In the genomic region with DNA sequence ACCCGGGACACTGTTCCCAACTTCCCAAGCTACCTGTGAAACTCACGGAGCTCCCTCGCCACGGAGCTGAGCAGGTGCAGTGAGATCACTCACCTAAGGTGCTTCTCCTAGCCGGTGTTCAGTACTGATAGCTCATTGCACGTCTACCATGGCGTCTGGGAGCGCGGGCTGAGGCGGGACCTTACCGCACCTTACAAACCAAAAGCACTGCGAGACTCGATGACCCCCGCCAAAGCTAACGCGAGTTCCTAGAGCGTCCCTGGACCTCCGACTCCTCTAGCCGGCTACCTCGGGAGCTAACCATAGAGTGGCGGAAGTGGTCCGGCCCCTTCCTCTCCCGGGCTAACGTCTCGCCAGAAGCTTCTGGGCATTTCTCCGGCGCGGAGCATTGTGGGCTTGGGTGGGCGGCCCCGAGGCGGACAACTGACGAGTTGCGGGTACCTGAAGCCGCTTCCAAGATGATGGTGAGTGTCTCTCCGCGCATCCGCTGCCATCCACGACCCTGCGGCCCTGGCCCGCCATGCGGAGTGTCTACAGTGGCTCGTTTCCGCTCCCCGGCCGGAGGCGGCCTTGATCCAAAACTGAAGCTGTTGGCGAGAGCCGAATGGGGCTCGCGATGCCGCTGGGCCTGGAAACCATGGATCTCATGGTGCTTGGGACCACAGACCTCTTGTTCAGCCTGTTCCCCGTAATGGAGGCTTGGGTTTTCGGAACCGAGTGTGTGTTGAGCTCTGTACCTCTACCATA, we compare ENCODE assay signal across 8 mouse cellular contexts. TPM values are rescaled to one million over a fixed set of nuclear protein-coding genes. Genes with fewer than 3 reads are reported as not detected.
DNase-seq lines count a peak whose midpoint lies in the region; ATAC-seq and TF ChIP-seq lines count a peak whose summit lies in the region.

A gene (minus strand): TSS at position 307 of the 747 bp plus-strand sequence.

- TF ChIP-seq POLR2A in testis, adult 2 months (IDR thresholded peaks at IDR 0.05; ENCODE audit: control insufficient read depth, low read depth, low read length) = peak; percentile 80

- peak within 1 kb of the TSS; percentile 96 for H3K27ac ChIP-seq in forebrain, embryonic 12.5 days
- H3K27ac ChIP-seq in heart, postnatal 0 days (ENCODE audit: low read depth) = peak within 1 kb of the TSS; percentile 92
- H3K27ac ChIP-seq in liver, embryonic 16.5 days (ENCODE audit: low read length) = peak within 1 kb of the TSS; percentile 96
- peak within 1 kb of the TSS; percentile 94 for H3K27ac ChIP-seq in neural tube, embryonic 13.5 days (replicated peaks)
- peak within 1 kb of the TSS; percentile 85 for H3K27ac ChIP-seq in testis, adult 2 months (ENCODE audit: control insufficient read depth, insufficient read depth, low read depth, low read length)

- peaks cover 66% of the 10 kb centered on the region for H3K36me3 ChIP-seq in E14TG2a.4 (ENCODE audit: insufficient read depth, low read length)
- peaks cover 4% of the 10 kb centered on the region for H3K36me3 ChIP-seq in forebrain, embryonic 12.5 days (replicated peaks)
- peaks cover 13% of the 10 kb centered on the region for H3K36me3 ChIP-seq in heart, postnatal 0 days (replicated peaks; ENCODE audit: control insufficient read depth, insufficient read depth, low read length)
- H3K36me3 ChIP-seq in liver, embryonic 16.5 days (ENCODE audit: control insufficient read depth, insufficient read depth) = no peaks in the 10 kb centered on the region
- peaks cover 7% of the 10 kb centered on the region for H3K36me3 ChIP-seq in neural tube, embryonic 13.5 days
- no peaks in the 10 kb centered on the region; the same call in 1 of the 2 replicates for H3K36me3 ChIP-seq in testis, adult 2 months (ENCODE audit: control insufficient read depth, insufficient read depth, low read length)

- peak within 1 kb of the TSS; percentile 97 for H3K4me3 ChIP-seq in E14TG2a.4 (replicated peaks; ENCODE audit: low read length)
- H3K4me3 ChIP-seq in forebrain, embryonic 12.5 days (replicated peaks) = peak within 1 kb of the TSS; percentile 77
- H3K4me3 ChIP-seq in heart, postnatal 0 days (ENCODE audit: low read depth, low read length) = peak within 1 kb of the TSS; percentile 68
- H3K4me3 ChIP-seq in liver, embryonic 16.5 days (ENCODE audit: low read depth, low read length) = peak within 1 kb of the TSS; percentile 80
- peak within 1 kb of the TSS; percentile 88 for H3K4me3 ChIP-seq in neural tube, embryonic 13.5 days
- H3K4me3 ChIP-seq in testis, adult 2 months (ENCODE audit: control insufficient read depth, low read depth, low read length) = peak within 1 kb of the TSS; percentile 89

- DNase-seq in c-Kit-positive CD71-positive TER-119-positive erythroid progenitor cells, embryonic 14.5 days (ENCODE audit: low spot score) = peak; percentile 92
- DNase-seq in heart, postnatal 0 days (ENCODE audit: low spot score) = peak; percentile 99
- DNase-seq in kidney, postnatal 4 days = peak; percentile 98 to 99

- no peaks in the 10 kb centered on the region for H3K27me3 ChIP-seq in E14TG2a.4 (ENCODE audit: insufficient read depth, low read length)
- H3K27me3 ChIP-seq in forebrain, embryonic 12.5 days = no peaks in the 10 kb centered on the region
- H3K27me3 ChIP-seq in heart, postnatal 0 days (ENCODE audit: control insufficient read depth, insufficient read depth, low read length) = no peaks in the 10 kb centered on the region
- H3K27me3 ChIP-seq in liver, embryonic 16.5 days (ENCODE audit: control insufficient read depth, insufficient read depth, low read depth, low read length) = no peaks in the 10 kb centered on the region
- no peaks in the 10 kb centered on the region for H3K27me3 ChIP-seq in neural tube, embryonic 13.5 days
- H3K27me3 ChIP-seq in testis, adult 2 months (ENCODE audit: control insufficient read depth, insufficient read depth, low read length) = no peaks in the 10 kb centered on the region

- H3K4me1 ChIP-seq in E14TG2a.4 (replicated peaks; ENCODE audit: low read depth, low read length) = peaks cover 64% of the 10 kb centered on the region
- peaks cover 49% of the 10 kb centered on the region for H3K4me1 ChIP-seq in forebrain, embryonic 12.5 days
- H3K4me1 ChIP-seq in heart, postnatal 0 days (ENCODE audit: control insufficient read depth, insufficient read depth) = peaks cover 33% of the 10 kb centered on the region
- peaks cover 37% of the 10 kb centered on the region for H3K4me1 ChIP-seq in liver, embryonic 16.5 days (ENCODE audit: control insufficient read depth, low read depth, low read length)
- peaks cover 48% of the 10 kb centered on the region for H3K4me1 ChIP-seq in neural tube, embryonic 13.5 days (replicated peaks)
- H3K4me1 ChIP-seq in testis, adult 2 months (ENCODE audit: control insufficient read depth, insufficient read depth, low read length) = peaks cover 6% of the 10 kb centered on the region

- TF ChIP-seq CTCF in E14TG2a.4 (conservative IDR thresholded peaks at IDR 0.05; ENCODE audit: low read length) = no peak
- no peak for TF ChIP-seq CTCF in heart, postnatal 0 days (IDR thresholded peaks at IDR 0.05; ENCODE audit: low read depth)
- TF ChIP-seq CTCF in testis, adult 2 months (IDR thresholded peaks at IDR 0.05; ENCODE audit: control insufficient read depth, insufficient read depth, insufficient replicate concordance, low read depth, low read length) = no peak

- TF ChIP-seq EP300 in heart, postnatal 0 days (IDR thresholded peaks at IDR 0.05; ENCODE audit: low read depth) = peak; percentile 63; the same call in 1 of the 2 replicates

- under 1% methylated on average over 54 of the region's 54 CpGs for WGBS in forebrain, embryonic 12.5 days
- under 1% methylated on average over 54 of the region's 54 CpGs for WGBS in heart, postnatal 0 days
- under 1% methylated on average over 54 of the region's 54 CpGs for WGBS in liver, embryonic 16.5 days (ENCODE audit: insufficient replicate concordance)
- whole genome bisulfite sequencing in neural tube, embryonic 13.5 days = under 1% methylated on average over 54 of the region's 54 CpGs

- H3K9ac ChIP-seq in forebrain, embryonic 12.5 days = peak within 1 kb of the TSS; percentile 89
- H3K9ac ChIP-seq in heart, postnatal 0 days (replicated peaks; ENCODE audit: low read depth, low read length) = peak within 1 kb of the TSS; percentile 75
- peak within 1 kb of the TSS; percentile 91 for H3K9ac ChIP-seq in liver, embryonic 16.5 days (ENCODE audit: low read depth, low read length)
- peak within 1 kb of the TSS; percentile 97 for H3K9ac ChIP-seq in neural tube, embryonic 13.5 days

- no peaks in the 10 kb centered on the region for H3K9me3 ChIP-seq in E14TG2a.4 (ENCODE audit: low read length)
- no peaks in the 10 kb centered on the region for H3K9me3 ChIP-seq in forebrain, embryonic 12.5 days
- no peaks in the 10 kb centered on the region for H3K9me3 ChIP-seq in heart, postnatal 0 days (replicated peaks; ENCODE audit: control insufficient read depth, low read length)
- H3K9me3 ChIP-seq in liver, embryonic 16.5 days (replicated peaks; ENCODE audit: control insufficient read depth, low read length) = no peaks in the 10 kb centered on the region
- no peaks in the 10 kb centered on the region for H3K9me3 ChIP-seq in neural tube, embryonic 13.5 days

- peak within 1 kb of the TSS; percentile 94 for H3K4me2 ChIP-seq in forebrain, embryonic 12.5 days
- H3K4me2 ChIP-seq in heart, postnatal 0 days (ENCODE audit: low read depth, low read length) = peak within 1 kb of the TSS; percentile 87
- peak within 1 kb of the TSS; percentile 100 for H3K4me2 ChIP-seq in liver, embryonic 16.5 days (ENCODE audit: low read depth, low read length)
- peak within 1 kb of the TSS; percentile 98 for H3K4me2 ChIP-seq in neural tube, embryonic 13.5 days

- peak; percentile 92 for ATAC-seq in forebrain, embryonic 12.5 days (ENCODE audit: low FRiP score)
- peak; percentile 85 for ATAC-seq in heart, postnatal 0 days (ENCODE audit: insufficient read depth, low read depth)
- peak; percentile 72 for ATAC-seq in liver, embryonic 16.5 days (ENCODE audit: low read depth)
- peak; percentile 95 for ATAC-seq in neural tube, embryonic 13.5 days (ENCODE audit: low read depth)

RNA-seq across cellular contexts. Expression of the gene that starts here (rescaled TPM):
- polyA plus RNA-seq in forebrain, embryonic 12.5 days (2016; fragmentation: Nextera tagmentation; extraction: Ambion mirVana) = 33.0 and 34.0 TPM in 2 replicates
- total RNA-seq in heart, postnatal 0 days (2014; rRNA removed; ENCODE audit: low replicate concordance) = 14.7 and 20.4 TPM in 2 replicates
- 33.9 and 35.9 TPM in 2 replicates for polyA plus RNA-seq in heart, postnatal 0 days (2015; fragmentation: Nextera tagmentation; extraction: Ambion mirVana)
- polyA plus RNA-seq in liver, embryonic 16.5 days (2015; fragmentation: Nextera tagmentation; extraction: Ambion mirVana) = 23.4 and 23.9 TPM in 2 replicates
- 24.4 and 25.0 TPM in 2 replicates for polyA plus RNA-seq in neural tube, embryonic 13.5 days (2015; fragmentation: Nextera tagmentation; extraction: Ambion mirVana)
- polyA plus RNA-seq in testis, adult 2 months (2012; rRNA removed) = 20.7 and 21.5 TPM in 2 replicates

Comparison
In these comparisons a context has a peak if more than half of its experiments do, and no peak if none do; other contexts are left out.
1. Peak in every context shown above with its lines: DNase-seq, ATAC-seq, H3K4me3 ChIP-seq and H3K27ac ChIP-seq.